Mouse (Mus musculus) right cerebral cortex, adult 2 months (tissue): Measurements from ENCODE around the gene Ip6k3.

Experiments used
- DNase-seq, 2 experiments: peaks; one replicate each; pipeline ENCODE4 v3.0.0; 2021 to 2022; ENCODE audit warnings: low spot score in 2 of 2

Gene Ip6k3

DNA sequence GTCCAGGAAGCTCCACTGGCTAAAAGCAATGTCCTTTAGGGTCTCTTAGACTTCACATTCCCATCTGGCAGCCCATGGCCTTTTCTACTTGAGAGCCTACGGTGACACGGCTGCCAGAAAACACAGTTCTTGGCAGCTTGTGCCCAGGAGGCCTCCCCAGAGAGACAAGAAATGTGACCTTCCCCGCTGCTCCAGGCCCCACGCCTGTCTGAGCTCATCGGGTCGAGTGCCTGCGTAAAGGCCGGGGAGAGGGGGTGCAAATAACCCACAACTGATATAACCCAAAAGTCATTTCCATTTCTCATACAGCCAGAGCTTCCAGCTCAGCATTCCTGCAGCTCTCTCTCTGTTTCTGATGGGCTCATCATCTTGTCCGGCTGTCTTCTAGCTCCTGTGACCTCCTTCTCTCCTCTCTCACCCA, 13.8 kb downstream of the Ip6k3 start:
- no peak for DNase-seq

DNA sequence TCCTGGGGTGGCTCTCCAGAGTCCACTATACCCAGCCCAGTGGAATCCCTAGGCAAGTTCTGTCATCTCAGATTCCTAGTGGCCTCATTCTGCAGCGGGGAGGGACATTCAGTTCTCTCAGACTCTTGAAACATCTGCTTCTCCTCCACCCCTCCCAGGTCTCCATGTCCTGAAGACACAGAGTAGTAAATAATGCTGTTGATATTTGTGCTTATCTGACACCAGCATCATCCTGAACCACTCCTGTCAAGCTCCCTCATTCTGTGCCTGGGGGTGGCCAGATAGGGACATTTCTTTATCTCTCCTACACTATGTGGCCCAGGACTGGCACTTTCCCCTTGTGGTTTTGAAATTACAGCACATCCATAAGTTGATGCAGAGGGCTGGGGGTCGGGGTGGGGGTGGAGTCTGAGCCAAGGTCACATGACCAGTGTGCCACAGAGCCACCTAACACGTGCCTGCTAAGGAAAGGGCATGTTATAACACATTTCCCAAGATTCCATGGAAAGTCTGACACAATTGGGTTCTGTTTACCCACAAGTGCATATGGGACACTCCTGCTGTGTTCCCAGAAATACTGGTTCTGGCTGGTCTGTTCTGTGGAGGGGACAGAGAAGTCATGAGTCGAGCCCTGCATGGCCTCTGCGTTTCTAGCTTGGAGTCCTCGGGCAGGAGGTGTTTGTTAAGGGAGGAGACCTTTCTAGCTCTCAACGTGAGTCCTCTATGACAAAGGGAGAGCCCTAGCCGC, 14.4 kb downstream of the Ip6k3 start:
- no peak for DNase-seq

DNA sequence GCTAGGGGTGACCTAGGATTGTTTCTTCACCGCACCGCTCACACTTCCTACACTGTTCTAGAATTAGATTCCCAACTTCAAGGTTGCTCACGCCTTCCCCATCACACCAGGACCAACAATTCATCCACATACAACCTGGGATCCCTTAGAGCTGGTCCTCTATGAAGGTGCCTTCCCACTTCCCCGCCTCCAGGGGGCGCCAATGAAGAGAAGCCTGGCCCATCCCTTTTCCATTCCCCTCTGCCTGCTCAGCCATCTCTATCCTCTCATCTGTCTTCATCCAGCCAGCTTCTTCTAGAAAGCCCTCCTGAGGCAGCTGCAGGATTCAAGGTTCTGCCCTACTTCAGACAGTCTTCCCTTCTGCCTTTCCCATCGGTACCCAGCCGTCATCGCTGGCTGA, 16.2 kb downstream of the Ip6k3 start:
- no peak for DNase-seq

DNA sequence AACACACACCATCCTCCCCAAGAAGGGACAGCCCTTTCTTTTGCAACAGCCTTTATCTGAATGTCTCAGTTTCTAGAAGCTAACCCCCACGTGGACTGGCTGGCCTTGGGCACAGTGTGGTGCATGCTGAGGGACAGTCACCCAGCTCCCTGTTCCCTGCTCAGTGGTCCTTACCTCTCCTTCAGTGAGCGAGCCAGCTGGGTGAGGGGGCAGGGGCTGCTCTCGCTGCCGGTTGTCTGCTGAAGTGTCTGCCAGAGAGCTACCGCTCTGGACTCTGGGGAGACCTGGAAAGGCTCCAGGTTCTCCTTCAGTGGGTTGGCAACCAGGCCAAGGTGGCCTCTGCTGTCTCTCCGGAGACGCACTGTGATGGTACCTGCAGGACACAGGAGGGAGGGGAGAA, 16.7 kb downstream of the Ip6k3 start:
- no peak for DNase-seq

DNA sequence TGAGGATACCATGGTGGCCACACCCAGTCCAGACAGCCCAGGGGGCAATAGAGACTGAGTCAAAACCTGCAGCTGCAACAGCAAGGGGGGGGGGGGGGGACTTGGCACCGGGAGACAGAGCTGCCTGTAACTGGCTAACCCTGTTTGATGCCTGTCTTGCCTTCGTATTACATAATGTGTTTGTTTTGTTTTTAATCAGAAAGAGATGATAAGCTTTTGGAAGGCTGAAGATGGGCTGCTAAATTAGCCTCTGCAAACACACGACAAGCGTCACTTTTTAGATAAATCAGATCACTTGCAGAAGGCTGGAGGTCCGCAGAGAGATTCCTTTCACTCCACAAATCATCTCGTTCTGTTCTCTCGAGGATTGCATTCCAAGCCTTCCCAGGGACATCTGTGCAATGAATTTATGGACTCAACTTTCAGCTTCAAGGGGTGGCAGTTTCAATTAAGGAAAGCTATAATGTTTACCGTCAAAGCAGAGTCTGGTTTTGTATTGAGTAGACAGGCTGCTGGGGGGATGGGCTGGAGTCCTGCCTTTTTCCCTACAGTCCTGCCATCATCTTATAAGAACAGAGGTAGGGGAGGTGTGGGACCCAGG, 21.2 kb downstream of the Ip6k3 start:
- no peak for DNase-seq

DNA sequence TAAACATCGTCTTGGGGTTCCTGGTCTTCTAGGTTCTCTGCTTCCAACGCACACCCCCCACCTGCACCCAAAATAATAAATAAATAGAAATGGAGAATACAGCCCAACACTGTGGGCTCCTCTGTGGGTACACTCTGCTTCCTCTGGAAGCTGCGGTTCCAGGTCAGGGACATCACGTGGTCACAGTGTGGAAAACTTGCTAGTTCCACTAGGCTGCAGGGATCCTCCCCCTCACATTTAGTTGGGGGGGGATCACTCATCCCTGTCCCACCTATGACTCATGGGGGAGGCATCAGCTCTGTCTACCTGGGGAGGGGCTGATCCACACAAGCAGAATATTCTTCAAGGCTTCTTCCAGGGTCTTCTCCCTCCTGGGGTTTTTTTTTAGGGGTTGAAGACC, 23.4 kb downstream of the Ip6k3 start:
- DNase-seq, result no peak

DNA sequence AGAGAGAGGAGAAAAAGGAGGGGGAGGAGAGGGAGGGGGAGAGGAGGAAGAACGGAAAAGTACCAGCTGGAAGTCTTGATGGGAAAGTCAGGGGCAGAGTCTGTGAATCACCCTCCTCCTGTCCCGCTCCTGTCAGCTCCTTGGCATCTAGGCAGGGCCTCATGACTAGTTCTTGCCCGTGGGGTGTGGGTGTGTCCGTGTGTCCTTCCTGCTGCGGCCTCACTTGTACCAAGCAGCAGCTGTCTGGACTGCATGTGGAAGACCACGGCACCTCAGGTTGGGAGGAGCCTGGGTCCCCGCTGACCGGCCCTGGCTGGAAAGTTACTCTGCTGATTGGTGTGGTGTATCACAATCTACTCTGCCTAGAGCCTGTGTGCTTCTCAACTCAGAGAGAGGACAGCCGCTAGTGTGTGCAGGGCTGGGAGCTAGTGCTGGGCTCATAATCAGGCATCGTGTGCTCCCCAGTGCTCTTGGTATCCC, 25.6 kb downstream of the Ip6k3 start:
- DNase-seq, result no peak

DNA sequence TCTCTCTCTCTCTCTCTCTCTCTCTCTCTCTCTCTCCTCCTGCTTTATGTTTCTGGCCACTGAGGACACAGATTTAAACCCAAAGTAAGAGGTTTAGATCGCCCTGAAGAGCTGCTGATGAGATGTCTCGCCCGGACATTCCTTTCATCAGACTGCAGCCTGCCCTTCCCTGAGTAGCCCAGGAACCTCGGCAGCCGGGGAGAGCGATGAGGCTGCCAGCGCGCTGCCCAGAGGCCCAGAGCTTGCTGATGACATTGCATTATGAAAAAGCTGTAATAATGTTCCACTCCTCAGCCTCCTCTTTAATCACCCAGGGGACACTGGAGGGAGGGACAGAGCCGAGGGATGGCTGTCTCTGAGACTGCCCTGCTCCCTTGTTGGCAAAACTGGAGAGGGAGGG, 27.3 kb downstream of the Ip6k3 start:
- no peak for DNase-seq

DNA sequence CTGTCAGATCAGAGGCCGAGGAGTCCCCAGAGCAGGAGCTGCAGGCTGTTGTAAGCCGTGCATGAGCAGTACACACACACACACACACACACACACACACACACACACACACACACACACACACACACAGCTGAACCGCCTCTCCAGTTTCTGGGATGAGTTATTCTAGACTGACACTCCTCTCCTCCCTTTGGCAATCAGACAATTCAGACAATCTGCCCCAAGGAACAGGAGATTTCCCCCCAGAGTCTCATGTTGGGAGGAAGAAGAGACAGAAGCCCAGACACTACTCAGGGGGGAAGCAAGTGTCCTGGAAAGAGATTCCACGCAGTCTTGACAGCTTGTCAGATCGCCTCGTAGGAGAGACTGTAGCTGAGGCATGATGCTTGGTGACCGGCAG, 28.3 kb downstream of the Ip6k3 start:
- no peak for DNase-seq

DNA sequence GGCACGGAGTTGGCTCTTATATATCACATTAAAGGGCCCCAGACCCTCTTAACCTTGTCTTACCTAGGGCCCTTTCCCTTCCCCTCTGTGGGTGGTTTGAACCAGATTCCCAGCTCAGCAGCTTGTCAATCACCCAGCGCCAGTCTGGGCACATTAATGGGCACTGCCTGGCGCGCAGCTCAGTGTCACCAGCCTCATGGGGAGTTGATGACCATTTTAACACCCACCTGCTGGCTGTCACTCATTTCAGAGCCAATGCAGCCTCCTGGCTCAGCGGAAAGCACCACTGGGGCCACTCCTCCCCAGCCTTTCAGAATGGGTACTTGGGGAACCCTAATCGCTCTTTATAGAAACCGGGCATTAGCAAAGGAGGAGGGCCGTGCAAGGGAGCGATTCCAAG, 29.2 kb downstream of the Ip6k3 start:
- DNase-seq, result no peak

DNA sequence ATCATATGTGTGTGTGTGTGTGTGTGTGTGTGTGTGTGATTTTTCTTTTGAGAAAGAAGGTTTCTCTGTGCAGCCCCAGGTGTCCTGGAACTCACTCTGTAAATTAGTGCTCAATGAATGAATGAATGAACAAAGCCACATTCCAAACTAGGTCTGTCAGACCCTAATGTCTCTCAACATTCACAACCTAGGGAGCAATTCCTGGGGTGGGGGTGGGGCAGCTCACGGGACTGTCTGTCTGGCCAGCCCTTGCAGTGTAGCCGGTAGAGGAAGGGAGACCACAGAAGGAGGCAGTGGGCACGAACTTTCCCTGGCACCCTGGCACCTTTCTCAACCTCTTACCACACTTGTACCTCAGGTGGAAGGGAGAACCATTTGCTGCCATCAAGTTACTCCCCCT, 32.9 kb downstream of the Ip6k3 start:
- no peak for DNase-seq

DNA sequence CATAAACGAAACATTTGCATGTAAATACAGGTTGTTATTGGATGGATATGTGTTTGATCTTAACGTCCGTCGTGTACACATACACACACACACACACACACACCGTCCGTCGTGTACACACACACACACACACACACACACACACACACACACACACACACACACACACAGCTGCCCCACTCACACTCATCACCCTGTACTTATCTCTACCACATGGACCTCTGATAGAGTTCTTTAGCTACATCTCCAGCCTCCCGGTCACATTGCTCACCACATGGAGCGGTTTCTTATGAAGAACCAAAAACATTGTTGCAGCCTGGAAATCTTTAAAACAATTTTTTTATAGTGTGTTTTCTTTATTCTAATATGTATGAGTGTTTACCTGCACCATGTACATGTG, 33.4 kb downstream of the Ip6k3 start:
- DNase-seq, result no peak

DNA sequence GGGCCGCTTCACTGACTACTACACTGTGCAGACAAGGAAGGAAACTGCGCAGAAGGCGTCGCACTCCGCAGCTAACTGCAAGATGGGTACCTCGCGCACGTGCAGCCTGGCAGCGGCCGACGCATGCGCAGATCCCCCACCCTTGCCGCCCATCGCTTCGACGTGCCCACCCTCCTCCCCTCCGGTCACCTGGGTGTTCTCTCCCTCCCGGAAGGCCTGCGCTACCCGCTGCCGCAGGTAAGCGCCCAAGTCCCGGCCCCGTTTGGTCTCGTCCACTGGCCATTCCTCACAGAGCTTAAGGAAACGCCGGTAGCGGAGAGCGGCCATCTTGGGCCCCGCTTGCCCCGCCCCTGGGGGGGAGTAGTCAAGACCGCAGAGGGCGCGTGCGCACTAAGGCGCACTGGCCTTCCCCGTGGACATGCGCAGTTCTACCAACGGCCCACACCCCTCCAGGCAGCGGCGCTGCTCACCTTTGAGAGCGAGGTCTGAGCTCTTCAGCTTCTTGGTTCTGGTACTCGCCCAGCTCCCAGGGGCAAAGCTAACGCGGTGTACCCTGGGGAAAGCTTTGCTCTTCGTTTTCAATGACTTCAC, 33.9 kb downstream of the Ip6k3 start, which contains the start of gene Uqcc2:
TSS of gene Uqcc2 (minus strand) at position 366 of the 591 bp plus-strand sequence.
- peak; percentile 96 to 97 for DNase-seq

DNA sequence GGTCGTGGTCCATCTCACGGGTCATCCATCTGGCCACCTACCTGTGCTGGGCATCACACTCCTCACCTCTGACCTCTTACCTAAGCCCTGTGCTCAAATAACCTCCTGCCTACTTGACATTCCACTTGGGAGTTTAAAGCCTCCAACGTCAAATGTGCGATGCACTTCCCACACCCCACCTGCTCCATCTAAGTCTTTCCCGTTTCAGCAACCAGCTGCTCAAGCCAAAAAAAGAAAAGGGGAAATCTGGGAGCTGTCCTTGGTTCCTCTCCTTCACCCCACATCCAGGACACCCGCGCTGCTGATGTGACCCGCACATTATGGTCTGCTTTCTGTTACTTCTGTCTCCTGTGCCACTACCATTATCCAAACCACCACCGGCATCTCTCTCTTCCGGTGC, 35.4 kb downstream of the Ip6k3 start:
- DNase-seq, result no peak

DNA sequence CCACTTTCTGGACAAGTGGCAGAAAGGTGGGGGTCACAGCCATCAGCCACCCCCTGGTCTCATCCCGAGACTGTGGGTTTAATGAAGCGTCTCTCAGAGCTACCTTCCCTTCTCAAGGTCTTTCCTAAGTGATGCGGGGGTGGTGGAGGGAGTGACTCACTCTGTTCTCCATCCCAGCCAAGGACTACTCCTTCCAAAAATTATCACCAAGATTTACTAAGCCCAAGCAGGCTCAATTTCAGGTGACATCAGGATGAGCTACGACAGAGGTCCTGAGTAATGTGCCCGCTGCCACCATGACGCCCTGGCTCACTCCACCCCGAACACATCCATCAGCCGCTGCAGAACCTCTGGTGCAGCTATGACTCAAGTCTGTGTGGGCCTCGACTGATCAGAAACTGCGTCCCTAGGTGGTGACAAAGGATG, 36.3 kb downstream of the Ip6k3 start:
- DNase-seq, result peak; percentile 64 to 65

DNA sequence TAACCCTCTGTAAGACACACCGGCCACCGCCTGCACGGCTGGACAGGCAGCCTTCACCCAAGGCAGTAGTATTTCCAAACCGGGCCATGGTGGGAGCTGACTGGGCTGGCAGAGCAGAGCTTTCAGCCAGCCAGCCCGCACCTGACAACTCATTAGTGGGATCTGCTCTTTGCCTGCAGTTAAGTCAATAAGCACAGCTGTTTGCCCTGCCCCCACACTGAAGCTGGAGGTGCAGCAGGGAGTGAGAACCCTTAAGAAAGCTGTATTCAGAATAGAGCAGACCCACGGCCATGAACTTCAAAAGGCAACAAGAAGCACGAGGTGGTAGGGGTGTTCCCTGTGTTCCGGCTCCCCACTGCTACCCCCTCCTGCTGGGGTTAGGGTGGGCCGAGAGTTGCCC, 37.3 kb downstream of the Ip6k3 start:
- DNase-seq, result no peak

DNA sequence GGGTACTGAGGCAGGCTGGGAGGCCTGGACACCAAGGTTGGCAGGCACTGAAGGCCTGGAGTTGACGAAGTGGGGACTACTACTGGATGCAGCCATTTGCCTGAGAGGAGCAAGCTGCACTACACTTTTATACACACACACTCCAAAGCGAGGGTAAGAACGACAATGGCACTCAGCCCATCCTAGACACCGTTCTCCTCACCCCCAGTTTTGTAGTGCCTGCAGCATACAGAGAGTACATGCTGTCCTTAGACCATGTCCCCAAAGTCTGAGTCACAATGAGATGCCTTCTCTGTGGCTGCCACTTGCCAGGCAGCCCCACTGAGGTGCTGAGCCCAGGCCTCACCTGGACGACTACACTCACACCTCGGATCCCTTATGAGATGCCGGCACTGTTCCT, 37.8 kb downstream of the Ip6k3 start:
- DNase-seq, result no peak

DNA sequence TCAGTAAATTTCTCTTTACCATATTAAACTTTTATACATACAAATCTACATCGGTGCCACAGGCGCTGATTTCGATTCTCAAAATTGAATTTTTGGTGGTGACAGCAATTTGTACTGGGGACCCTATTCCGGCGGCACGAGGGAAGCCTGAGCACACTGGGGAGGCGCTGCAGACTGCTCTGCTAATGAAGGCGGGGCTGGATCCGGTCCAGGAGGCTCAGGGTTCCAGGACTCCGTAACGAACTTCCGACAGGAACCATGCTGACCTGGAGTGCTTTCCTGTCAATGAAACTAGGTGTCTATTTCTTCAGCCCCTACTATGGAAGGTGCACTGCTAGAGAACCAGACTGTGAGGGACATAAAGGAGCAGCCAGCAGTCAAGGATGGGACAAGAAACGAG, 38.3 kb downstream of the Ip6k3 start:
- no peak for DNase-seq

DNA sequence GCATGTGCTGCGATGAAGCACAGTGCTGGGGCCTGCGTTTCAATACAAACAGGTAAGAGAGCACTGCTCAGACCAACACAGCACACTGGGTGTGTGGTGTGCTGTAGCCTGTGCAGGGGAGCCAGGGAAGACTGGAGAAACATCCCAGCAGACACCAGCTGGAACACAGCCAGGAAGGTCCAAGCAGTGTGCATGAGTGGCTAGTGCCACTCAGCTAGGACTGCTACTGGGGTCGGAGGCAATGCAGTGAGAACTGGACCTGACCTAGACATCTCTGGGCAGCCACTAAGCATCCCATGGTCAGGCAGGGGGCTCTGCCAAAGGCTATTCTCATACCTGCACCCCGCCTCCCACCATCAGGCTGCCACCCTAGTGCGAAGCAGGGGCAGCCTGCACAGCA, 39.4 kb downstream of the Ip6k3 start:
- no peak for DNase-seq

DNA sequence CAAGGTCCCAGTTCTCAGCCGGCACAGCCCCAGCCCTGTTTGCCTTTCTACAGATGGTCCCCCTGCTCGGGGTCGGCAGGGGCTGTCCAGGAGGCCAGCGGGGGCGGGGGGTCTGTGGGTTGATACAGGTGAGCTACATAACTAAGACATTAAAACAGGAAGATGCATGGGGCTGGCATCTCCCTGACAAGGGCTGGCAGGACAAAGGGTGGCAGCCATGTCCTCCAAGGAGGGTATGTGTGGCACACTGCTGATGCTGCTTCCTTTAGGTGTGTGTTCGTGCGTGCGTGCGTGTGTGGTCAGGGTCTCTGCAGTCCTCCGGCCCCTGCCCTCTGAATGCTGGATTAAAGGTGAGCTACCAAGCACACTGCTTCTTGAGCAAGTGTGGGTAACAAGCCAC, 40.6 kb downstream of the Ip6k3 start:
- no peak for DNase-seq

DNA sequence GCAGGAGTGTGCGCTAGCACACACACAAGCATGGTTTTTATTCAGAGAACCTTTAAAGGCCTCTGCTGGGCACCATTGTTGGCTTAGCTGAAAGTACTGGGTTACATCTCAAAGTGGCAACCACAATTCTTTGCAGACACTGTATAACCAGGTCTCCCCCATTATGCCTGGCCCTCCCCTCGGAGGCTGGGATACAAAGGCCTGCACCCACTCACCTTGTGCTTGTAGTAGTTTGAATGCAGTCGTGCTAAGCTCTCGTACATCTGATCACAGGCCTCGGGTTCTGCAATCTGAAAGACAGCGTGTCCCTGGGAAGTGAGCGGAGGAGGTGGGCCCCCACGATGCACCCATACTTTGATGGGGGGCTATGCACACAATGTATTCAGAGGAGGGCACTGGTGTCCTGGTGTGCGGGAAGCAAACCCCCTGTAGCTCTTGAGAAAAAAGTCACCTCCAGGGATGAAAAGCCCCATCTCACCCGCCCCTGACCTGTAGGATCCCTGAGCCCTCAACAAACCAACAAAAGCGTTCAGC, 41.9 kb downstream of the Ip6k3 start:
- no peak for DNase-seq

DNA sequence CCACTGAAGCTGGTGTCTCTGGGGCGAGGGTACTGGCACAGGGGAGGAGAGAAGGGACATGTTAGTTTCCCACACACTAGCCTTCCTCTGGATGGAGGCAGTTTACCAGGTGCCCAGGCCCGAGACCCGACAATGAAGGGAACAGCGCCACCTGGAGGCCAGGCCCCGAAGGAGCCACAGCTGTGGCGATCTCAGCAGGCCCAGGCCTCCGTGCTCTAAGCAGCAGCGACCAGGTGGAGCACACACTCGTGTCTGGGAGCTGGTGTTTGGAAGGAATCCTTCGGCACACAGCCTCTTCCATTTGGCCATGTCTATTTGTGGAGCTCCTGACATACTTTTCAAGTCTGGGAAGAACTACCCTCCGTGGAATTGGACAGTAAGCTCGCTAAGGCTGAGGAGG, 42.4 kb downstream of the Ip6k3 start:
- peak; percentile 77 to 80 for DNase-seq

DNA sequence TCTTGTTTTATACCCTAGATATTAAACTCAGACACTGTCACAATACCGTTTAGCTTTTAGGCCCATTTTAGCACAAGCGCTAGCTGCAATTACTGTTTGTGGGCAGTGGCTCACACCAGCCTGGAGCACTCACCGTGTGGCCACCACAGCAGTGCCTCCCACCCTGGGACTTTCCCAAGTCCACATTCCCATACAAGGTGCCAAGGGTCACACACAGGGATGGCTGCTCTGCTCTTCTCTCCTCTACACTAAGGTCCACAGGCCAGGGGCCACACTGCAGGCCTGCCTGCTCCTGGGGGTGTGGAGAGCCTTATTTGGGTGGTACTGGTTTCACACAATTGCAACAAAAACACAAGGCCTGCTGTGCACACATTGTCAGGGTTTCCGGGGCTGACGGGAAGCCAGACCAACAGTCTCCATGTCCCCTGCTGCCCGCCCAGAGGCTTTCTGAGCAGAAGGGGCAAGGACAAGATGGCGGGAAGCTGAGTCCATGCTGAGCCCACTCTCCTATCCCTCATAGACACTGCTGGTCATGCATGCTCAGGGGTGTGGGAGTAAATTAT, 43.7 kb downstream of the Ip6k3 start:
- DNase-seq, result no peak
